Mouse (Mus musculus): ENCODE measurements at regions not wholly inside any gene's neighbourhood (a gene's known extent, or its start where the extent isn't known, plus 50 kb on each side); places are given as distances from the start of the nearest gene placed in this dataset.

- TF ChIP-seq CTCF (IDR thresholded peaks at IDR 0.05; ENCODE audit: low read depth) (no peak), EP300 (IDR thresholded peaks at IDR 0.05; ENCODE audit: low read depth) (no peak)
Measured at GRCm38 (mm10) chr16:76108464-76108863, 86.4 kb upstream of the Samsn1 start.

Measured in heart, postnatal 0 days (tissue).